Mouse (Mus musculus) liver, embryonic 16.5 days (tissue): Measurements from ENCODE around the gene Ess2. TPM values are rescaled to one million over a fixed set of nuclear protein-coding genes. Genes with fewer than 3 reads are reported as not detected.

Experiments used
- ATAC-seq: fragments of 200-750 bp; cut with Nextera tagmentation; 2 replicates; pipeline ENCODE4 v1.8.0; 2017; ENCODE audit warnings: low read depth, mild to moderate bottlenecking, moderate number of reproducible peaks, moderate library complexity
- H3K27ac ChIP-seq: fragments of 300-500 bp; sonication (generic); 2 replicates; pipeline ENCODE4 v1.5.1; 2014; ENCODE audit warnings: mild to moderate bottlenecking, low read length
- H3K27me3 ChIP-seq: fragments of 300-500 bp; sonication (generic); 2 replicates; pipeline ENCODE4 v1.6.1; 2014; ENCODE audit warnings: low read depth, low read length, mixed read lengths; ENCODE audit not compliant: control insufficient read depth, insufficient read depth
- H3K36me3 ChIP-seq: fragments of 300-500 bp; sonication (generic); 2 replicates; pipeline ENCODE4 v1.6.1; 2014; ENCODE audit warnings: mild to moderate bottlenecking; ENCODE audit not compliant: control insufficient read depth, insufficient read depth
- H3K4me1 ChIP-seq: fragments of 300-500 bp; sonication (generic); 2 replicates; pipeline ENCODE4 v1.6.1; 2014; ENCODE audit warnings: low read depth, low read length, mixed read lengths; ENCODE audit not compliant: control insufficient read depth
- H3K4me2 ChIP-seq: fragments of 300-500 bp; sonication (generic); 2 replicates; pipeline ENCODE4 v1.6.1; 2014; ENCODE audit warnings: low read depth, low read length, mixed read lengths
- H3K4me3 ChIP-seq: fragments of 300-500 bp; sonication (generic); 2 replicates; pipeline ENCODE4 v1.5.1; 2014; ENCODE audit warnings: low read depth, mild to moderate bottlenecking, low read length
- H3K9ac ChIP-seq: fragments of 300-500 bp; sonication (generic); 2 replicates; pipeline ENCODE4 v1.6.1; 2014; ENCODE audit warnings: low read depth, low read length
- H3K9me3 ChIP-seq: fragments of 300-500 bp; sonication (generic); replicated peaks from 2 replicates; pipeline ENCODE4 v1.6.1; 2016; ENCODE audit warnings: low read length; ENCODE audit not compliant: control insufficient read depth
- WGBS: fragments of 180-500 bp; shearing (Covaris S2); extraction: QIAGEN DNeasy Blood & Tissue Kit; methylation state at CpG from one replicate; pipeline ENCODE4 v1.1.7; 2014; ENCODE audit not compliant: insufficient replicate concordance; 5-methylcytosine and 5-hydroxymethylcytosine counted together
- polyA plus RNA-seq: library from polyadenylated mRNA; unstranded; fragments of >200 nt; fragmentation: Nextera tagmentation; extraction: Ambion mirVana; gene quantifications from 2 replicates; pipeline ENCODE4 v1.2.1, GENCODE M21; 2015

Gene Ess2
- polyA plus RNA-seq, 1 experiment from 2014 or later: 9.1 TPM

- no peak overlapping the region for H3K4me3 ChIP-seq
- H3K36me3 ChIP-seq: peaks cover 46% of the 10 kb centered on the region
- H3K27ac ChIP-seq: no peak overlapping the region
- H3K27me3 ChIP-seq: no peaks in the 10 kb centered on the region
- WGBS: 84% methylated on average over 5 of the region's 5 CpGs
- no peak overlapping the region for H3K9ac ChIP-seq
- no peaks in the 10 kb centered on the region for H3K4me1 ChIP-seq
- H3K9me3 ChIP-seq: no peaks in the 10 kb centered on the region
- H3K4me2 ChIP-seq: no peak overlapping the region
- no peak for ATAC-seq
Observed at GRCm38 (mm10) chr16:17851331-17851730, 59.8 kb downstream of the Ess2 start.

Other genes starting within 250 kb of the Ess2 start
- gene Med15, start 178.5 kb downstream of the Ess2 start, polyA plus RNA-seq: 16.0 and 19.2 TPM in 2 replicates
- gene Klhl22, start 151.7 kb downstream of the Ess2 start, polyA plus RNA-seq: 11.2 and 12.8 TPM in 2 replicates
- 0.67 TPM in 2 replicates for gene Scarf2, start 114.1 kb downstream of the Ess2 start, polyA plus RNA-seq
- gene B830017H08Rik, start 78.2 kb downstream of the Ess2 start, polyA plus RNA-seq: not detected in 2 replicates
- 0.58 and 0.88 TPM in 2 replicates for gene Car15, start 73.0 kb downstream of the Ess2 start, polyA plus RNA-seq
- 0.09 TPM in 1 of 2 replicates, not detected in the other for gene Gm20518, start 19.7 kb downstream of the Ess2 start, polyA plus RNA-seq
- gene Tssk1, start 17.1 kb downstream of the Ess2 start, polyA plus RNA-seq: not detected in 2 replicates
- 19.8 and 21.3 TPM in 2 replicates for gene Dgcr2, start 12.8 kb downstream of the Ess2 start, polyA plus RNA-seq
- not detected in 2 replicates for gene Tssk2, start 12.7 kb downstream of the Ess2 start, polyA plus RNA-seq
- not detected in 2 replicates for gene Gsc2, start 3.7 kb upstream of the Ess2 start, polyA plus RNA-seq
- 55.8 and 63.5 TPM in 2 replicates for gene Slc25a1, start 16.9 kb upstream of the Ess2 start, polyA plus RNA-seq
- gene Vpreb2, start 69.1 kb upstream of the Ess2 start, polyA plus RNA-seq: 2.3 and 2.5 TPM in 2 replicates
- gene Dgcr6, start 141.5 kb upstream of the Ess2 start, polyA plus RNA-seq: 17.1 and 18.1 TPM in 2 replicates
- 2.2 and 2.3 TPM in 2 replicates for gene Prodh, start 178.9 kb upstream of the Ess2 start, polyA plus RNA-seq
- 0.11 and 0.15 TPM in 2 replicates for gene Rtn4r, start 216.3 kb upstream of the Ess2 start, polyA plus RNA-seq